ENCODE assay signal across 11 mouse cellular contexts in the genomic region with DNA sequence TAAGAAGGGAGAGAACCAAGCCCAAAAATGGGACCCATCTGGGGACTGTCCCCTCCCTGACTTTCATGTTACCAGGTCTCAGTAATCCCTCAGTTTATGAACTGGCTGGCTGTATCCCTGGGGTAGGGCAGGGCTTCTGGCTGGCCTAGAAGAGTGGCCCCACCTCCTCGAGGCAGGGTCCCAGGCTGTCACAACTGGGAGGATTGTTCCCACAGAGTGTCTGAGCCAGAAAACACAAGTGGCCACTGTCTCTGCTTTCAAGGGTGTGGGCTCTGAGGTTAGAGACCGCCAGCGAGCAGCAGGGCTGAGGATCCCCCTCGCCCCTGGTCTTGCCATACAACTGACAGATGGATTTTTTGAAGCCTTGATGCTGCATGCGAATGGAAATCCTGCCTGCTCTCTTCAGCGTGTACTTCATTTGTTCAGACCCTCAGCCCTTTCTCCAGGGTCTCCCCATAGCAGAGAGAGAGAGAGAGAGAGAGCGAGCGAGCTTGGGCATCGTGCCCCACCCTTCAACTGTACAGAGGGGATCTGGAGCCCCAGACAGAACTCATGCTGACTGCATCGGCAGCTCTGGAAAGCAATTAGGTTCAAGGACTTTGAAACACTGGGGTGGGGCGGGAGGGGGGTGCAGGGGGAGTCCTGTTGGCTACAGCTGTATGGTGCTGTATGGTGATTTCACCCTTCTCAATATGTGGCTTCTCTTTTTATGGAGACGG. TPM values are rescaled to one million over a fixed set of nuclear protein-coding genes. Genes with fewer than 3 reads are reported as not detected.
DNase-seq lines count a peak whose midpoint lies in the region; ATAC-seq and TF ChIP-seq lines count a peak whose summit lies in the region.
"Had no signal": no experiment of that assay in that cellular context is flagged by ENCODE, and none has a peak within 500 bp of the region (broad histone marks: within the 10 kb centered on the region; RNA-seq: fewer than 3 reads in every experiment).

No protein-coding gene starts in this region.

- no peaks in the 10 kb centered on the region for H3K27me3 ChIP-seq in liver, embryonic 11.5 days (replicated peaks; ENCODE audit: control insufficient read depth, insufficient read depth, low read length)
- no peaks in the 10 kb centered on the region for H3K27me3 ChIP-seq in forebrain, embryonic 10.5 days (ENCODE audit: poor library complexity, severe bottlenecking)
- H3K27me3 ChIP-seq in hindbrain, embryonic 15.5 days: no peaks in the 10 kb centered on the region
- H3K27me3 ChIP-seq in midbrain, embryonic 15.5 days (replicated peaks): no peaks in the 10 kb centered on the region
- no peaks in the 10 kb centered on the region for H3K27me3 ChIP-seq in thymus, adult 2 months (ENCODE audit: control insufficient read depth, insufficient read depth, low read length)
- H3K27me3 ChIP-seq: lung, embryonic 15.5 days had no signal

- H3K27ac ChIP-seq in liver, embryonic 11.5 days (ENCODE audit: low read depth, low read length): peak overlapping the region; percentile 6; the same call in 1 of the 2 replicates
- H3K27ac ChIP-seq in forebrain, embryonic 10.5 days: 0 out of 2 replicates have a peak overlapping the region, but pooled peaks have one; percentile 22
- peak overlapping the region; percentile 45 for H3K27ac ChIP-seq in hindbrain, embryonic 15.5 days (replicated peaks)
- no peak overlapping the region for H3K27ac ChIP-seq in midbrain, embryonic 15.5 days
- H3K27ac ChIP-seq in thymus, adult 2 months (ENCODE audit: control insufficient read depth, insufficient read depth, low read length): no peak overlapping the region

- peaks cover 39% of the 10 kb centered on the region for H3K4me1 ChIP-seq in liver, embryonic 11.5 days (replicated peaks; ENCODE audit: control insufficient read depth, insufficient read depth, low read length)
- peaks cover 58% of the 10 kb centered on the region for H3K4me1 ChIP-seq in forebrain, embryonic 10.5 days
- H3K4me1 ChIP-seq in hindbrain, embryonic 15.5 days (replicated peaks): peaks cover 45% of the 10 kb centered on the region
- H3K4me1 ChIP-seq in midbrain, embryonic 15.5 days: peaks cover 15% of the 10 kb centered on the region; the same call in 1 of the 2 replicates
- H3K4me1 ChIP-seq in thymus, adult 2 months (replicated peaks; ENCODE audit: control insufficient read depth, insufficient read depth, low read length): peaks cover 48% of the 10 kb centered on the region

- TF ChIP-seq CTCF in thymus, adult 2 months (IDR thresholded peaks at IDR 0.05; ENCODE audit: borderline replicate concordance, control insufficient read depth, extremely low read depth, insufficient read depth, low read length, poor library complexity): no peak

- no peak for ATAC-seq in liver, embryonic 11.5 days (replicated peaks; ENCODE audit: low FRiP score)
- peak; percentile 78 for ATAC-seq in hindbrain, embryonic 15.5 days (ENCODE audit: low FRiP score, low read depth)
- ATAC-seq in midbrain, embryonic 15.5 days (replicated peaks): peak; percentile 59

- H3K9me3 ChIP-seq in liver, embryonic 11.5 days (ENCODE audit: control insufficient read depth, low read length): no peaks in the 10 kb centered on the region
- no peaks in the 10 kb centered on the region for H3K9me3 ChIP-seq in forebrain, embryonic 10.5 days
- no peaks in the 10 kb centered on the region for H3K9me3 ChIP-seq in hindbrain, embryonic 15.5 days
- no peaks in the 10 kb centered on the region for H3K9me3 ChIP-seq in midbrain, embryonic 15.5 days
- H3K9me3 ChIP-seq: lung, embryonic 15.5 days had no signal

- 69% methylated on average over 12 of the region's 12 CpGs for WGBS in liver, embryonic 11.5 days
- 77% methylated on average over 12 of the region's 12 CpGs for WGBS in forebrain, embryonic 10.5 days
- WGBS in hindbrain, embryonic 15.5 days: 53% methylated on average over 12 of the region's 12 CpGs
- WGBS in midbrain, embryonic 15.5 days: 53% methylated on average over 12 of the region's 12 CpGs
- WGBS in thymus, adult 2 months: 83% methylated on average over 12 of the region's 12 CpGs

- TF ChIP-seq POLR2A in thymus, adult 2 months (IDR thresholded peaks at IDR 0.05; ENCODE audit: control insufficient read depth, extremely low read depth, insufficient read depth, low read length, poor library complexity): no peak

- H3K36me3 ChIP-seq in liver, embryonic 11.5 days (ENCODE audit: control insufficient read depth, insufficient read depth, low read length): no peaks in the 10 kb centered on the region
- H3K36me3 ChIP-seq in forebrain, embryonic 10.5 days (replicated peaks): no peaks in the 10 kb centered on the region
- no peaks in the 10 kb centered on the region for H3K36me3 ChIP-seq in hindbrain, embryonic 15.5 days
- no peaks in the 10 kb centered on the region for H3K36me3 ChIP-seq in midbrain, embryonic 15.5 days (replicated peaks)
- no peaks in the 10 kb centered on the region for H3K36me3 ChIP-seq in thymus, adult 2 months (ENCODE audit: control insufficient read depth, insufficient read depth, low read length)
- H3K36me3 ChIP-seq: lung, embryonic 15.5 days had no signal

- no peak overlapping the region for H3K9ac ChIP-seq in liver, embryonic 11.5 days (ENCODE audit: low read depth, low read length)
- no peak overlapping the region for H3K9ac ChIP-seq in hindbrain, embryonic 15.5 days
- no peak overlapping the region for H3K9ac ChIP-seq in midbrain, embryonic 15.5 days
- H3K9ac ChIP-seq: lung, embryonic 15.5 days had no signal

- H3K4me2 ChIP-seq in liver, embryonic 11.5 days: no peak overlapping the region
- 0 out of 2 replicates have a peak overlapping the region, but pooled peaks have one; percentile 2 for H3K4me2 ChIP-seq in hindbrain, embryonic 15.5 days
- H3K4me2 ChIP-seq in midbrain, embryonic 15.5 days: no peak overlapping the region
- H3K4me2 ChIP-seq: lung, embryonic 15.5 days had no signal

- no peak for DNase-seq in liver, embryonic 11.5 days (ENCODE audit: low spot score)
- DNase-seq in liver: no peak
- no peak for DNase-seq in forebrain, embryonic 10.5 days (ENCODE audit: extremely low spot score, low spot score)
- DNase-seq in thymus, adult 2 months: no peak
- DNase-seq in urinary bladder, postnatal 25 days (ENCODE audit: low spot score): no peak
- DNase-seq in adrenal gland, adult (ENCODE audit: inconsistent age in 2 of 2, low spot score in 1 of 2): no peak

- no peak overlapping the region for H3K4me3 ChIP-seq in liver, embryonic 11.5 days (ENCODE audit: low read depth, low read length)
- no peak overlapping the region for H3K4me3 ChIP-seq in forebrain, embryonic 10.5 days
- no peak overlapping the region for H3K4me3 ChIP-seq in hindbrain, embryonic 15.5 days
- H3K4me3 ChIP-seq in midbrain, embryonic 15.5 days: no peak overlapping the region
- H3K4me3 ChIP-seq in thymus, adult 2 months (ENCODE audit: control insufficient read depth, insufficient read depth, low read length): no peak overlapping the region
- H3K4me3 ChIP-seq: erythroblast, embryonic 14.5 days; lung, embryonic 15.5 days had no signal

RNA-seq across cellular contexts. Expression of gene Stk10, which starts 18.6 kb away (rescaled TPM):
- 4.8 and 5.8 TPM in 2 replicates for polyA plus RNA-seq in liver, embryonic 11.5 days (2014; fragmentation: Nextera tagmentation; extraction: Ambion mirVana)
- 2.0 and 2.3 TPM in 2 replicates for polyA plus RNA-seq in forebrain, embryonic 10.5 days (2016; fragmentation: Nextera tagmentation; extraction: Ambion mirVana)
- 2.0 and 2.8 TPM in 2 replicates for polyA plus RNA-seq in hindbrain, embryonic 15.5 days (2015; fragmentation: Nextera tagmentation; extraction: Ambion mirVana)
- 2.0 and 2.3 TPM in 2 replicates for polyA plus RNA-seq in midbrain, embryonic 15.5 days (2015; fragmentation: Nextera tagmentation; extraction: Ambion mirVana)
- 50.3 and 55.4 TPM in 2 replicates for polyA plus RNA-seq in thymus, adult 2 months (2012; rRNA removed)

RNA-seq across cellular contexts. Expression of gene Efcab9, which starts 19.9 kb away (rescaled TPM):
- 0.25 and 0.49 TPM in 2 replicates for polyA plus RNA-seq in liver, embryonic 11.5 days (2014; fragmentation: Nextera tagmentation; extraction: Ambion mirVana)
- 0.21 and 0.25 TPM in 2 replicates for polyA plus RNA-seq in forebrain, embryonic 10.5 days (2016; fragmentation: Nextera tagmentation; extraction: Ambion mirVana)
- 0.25 and 0.63 TPM in 2 replicates for polyA plus RNA-seq in hindbrain, embryonic 15.5 days (2015; fragmentation: Nextera tagmentation; extraction: Ambion mirVana)
- polyA plus RNA-seq in midbrain, embryonic 15.5 days (2015; fragmentation: Nextera tagmentation; extraction: Ambion mirVana): 0.46 TPM in 1 of 2 replicates, not detected in the other
- polyA plus RNA-seq in thymus, adult 2 months (2012; rRNA removed): 0.71 and 0.85 TPM in 2 replicates
- polyA plus RNA-seq: erythroblast, embryonic 14.5 days; large intestine, adult 2 months had no signal

Comparison
In these comparisons a context has a peak if more than half of its experiments do, and no peak if none do; other contexts are left out.
1. H3K27ac ChIP-seq: peak in liver, embryonic 11.5 days (single experiment), forebrain, embryonic 10.5 days (single experiment) and hindbrain, embryonic 15.5 days (single experiment); none in midbrain, embryonic 15.5 days (single experiment) and thymus, adult 2 months (single experiment).